Mouse (Mus musculus) intestine, postnatal 0 days (tissue): Measurements from ENCODE around the gene Trim3. TPM values are rescaled to one million over a fixed set of nuclear protein-coding genes. Genes with fewer than 3 reads are reported as not detected.

Experiments
- ATAC-seq: fragments of 200-750 bp; cut with Nextera tagmentation; 2 replicates; pipeline ENCODE4 v1.8.0; 2017; ENCODE audit warnings: mild to moderate bottlenecking, moderate TSS enrichment, moderate library complexity
- H3K27ac ChIP-seq: fragments of 300-500 bp; sonication (generic); 2 replicates; pipeline ENCODE4 v1.5.1; 2014; ENCODE audit warnings: mild to moderate bottlenecking, low read depth, low read length, moderate library complexity
- H3K27me3 ChIP-seq: fragments of 300-500 bp; sonication (generic); replicated peaks from 2 replicates; pipeline ENCODE4 v1.6.1; 2014; ENCODE audit warnings: low read length, mixed read lengths; ENCODE audit not compliant: control insufficient read depth, insufficient read depth
- H3K36me3 ChIP-seq: fragments of 300-500 bp; sonication (generic); 2 replicates; pipeline ENCODE4 v1.6.1; 2014; ENCODE audit warnings: mild to moderate bottlenecking, moderate library complexity; ENCODE audit not compliant: control insufficient read depth, insufficient read depth
- H3K4me1 ChIP-seq: fragments of 300-500 bp; sonication (generic); replicated peaks from 2 replicates; pipeline ENCODE4 v1.6.1; 2014; ENCODE audit warnings: antibody characterized with exemption, low read length, mixed read lengths; ENCODE audit not compliant: control insufficient read depth, insufficient read depth
- H3K4me2 ChIP-seq: fragments of 300-500 bp; sonication (generic); replicated peaks from 2 replicates; pipeline ENCODE4 v1.6.1; 2014; ENCODE audit warnings: low read depth, mild to moderate bottlenecking, moderate library complexity
- H3K4me3 ChIP-seq: fragments of 300-500 bp; sonication (generic); 2 replicates; pipeline ENCODE4 v1.5.1; 2014; ENCODE audit warnings: low read depth, low read length
- H3K9ac ChIP-seq: fragments of 300-500 bp; sonication (generic); 2 replicates; pipeline ENCODE4 v1.6.1; 2014; ENCODE audit warnings: mild to moderate bottlenecking, low read depth, low read length
- H3K9me3 ChIP-seq: fragments of 300-500 bp; sonication (generic); 2 replicates; pipeline ENCODE4 v1.6.1; 2016; ENCODE audit warnings: mixed run types; ENCODE audit not compliant: control insufficient read depth
- CTCF ChIP-seq: sonication (generic); IDR thresholded peaks from 2 replicates; pipeline ENCODE4 v1.5.1; 2016; ENCODE audit warnings: low read depth, mild to moderate bottlenecking, control low read depth, antibody characterized with exemption, moderate library complexity
- WGBS: fragments of 180-500 bp; shearing (Covaris S2); extraction: QIAGEN DNeasy Blood & Tissue Kit; methylation state at CpG from one replicate; pipeline ENCODE4 v1.1.7; 2014; 5-methylcytosine and 5-hydroxymethylcytosine counted together
- polyA plus RNA-seq: library from polyadenylated mRNA; unstranded; fragments of >200 nt; fragmentation: Nextera tagmentation; extraction: Ambion mirVana; gene quantifications from 2 replicates; pipeline ENCODE4 v1.2.1, GENCODE M21; 2015

Gene Trim3
- polyA plus RNA-seq, 1 experiment from 2014 or later = 7.4 TPM

GRCm38 (mm10) chr7:105578481-105578880 lies 54.9 kb downstream of the Trim3 start:
- Histone ChIP-seq H3K27me3 (no peaks in the 10 kb centered on the region), H3K4me1 (no peaks in the 10 kb centered on the region), H3K4me2 (no peak overlapping the region), H3K27ac (no peak overlapping the region), H3K9ac (no peak overlapping the region), H3K36me3 (no peaks in the 10 kb centered on the region), H3K9me3 (no peaks in the 10 kb centered on the region), H3K4me3 (no peak overlapping the region)
- no peak for ATAC-seq
- TF ChIP-seq CTCF = no peak
- 86% methylated on average over 2 of the region's 2 CpGs for WGBS

- Histone ChIP-seq H3K9me3 (no peaks in the 10 kb centered on the region), H3K4me2 (no peak overlapping the region), H3K9ac (no peak overlapping the region), H3K36me3 (no peaks in the 10 kb centered on the region), H3K4me3 (no peak overlapping the region), H3K27ac (no peak overlapping the region), H3K4me1 (no peaks in the 10 kb centered on the region), H3K27me3 (no peaks in the 10 kb centered on the region)
- no peak for TF ChIP-seq CTCF
- no peak for ATAC-seq
- WGBS = 90% methylated on average over 6 of the region's 6 CpGs
Measured at GRCm38 (mm10) chr7:105577377-105577871, 55.9 kb downstream of the Trim3 start.

GRCm38 (mm10) chr7:105576166-105576748 lies 57.1 kb downstream of the Trim3 start:
- no peak for TF ChIP-seq CTCF
- 58% methylated on average over 3 of the region's 3 CpGs for WGBS
- Histone ChIP-seq H3K4me2 (no peak overlapping the region), H3K27me3 (no peaks in the 10 kb centered on the region), H3K36me3 (no peaks in the 10 kb centered on the region), H3K9me3 (no peaks in the 10 kb centered on the region), H3K9ac (no peak overlapping the region), H3K4me3 (no peak overlapping the region), H3K4me1 (no peaks in the 10 kb centered on the region), H3K27ac (no peak overlapping the region)
- no peak for ATAC-seq

- no peak overlapping the region for H3K9ac ChIP-seq
- no peak for ATAC-seq
- no peak for TF ChIP-seq CTCF
- H3K27me3 ChIP-seq = no peaks in the 10 kb centered on the region
- no peaks in the 10 kb centered on the region for H3K36me3 ChIP-seq
- 90% methylated on average over 4 of the region's 4 CpGs for WGBS
- H3K9me3 ChIP-seq = no peaks in the 10 kb centered on the region
- no peaks in the 10 kb centered on the region for H3K4me1 ChIP-seq
- no peak overlapping the region for H3K27ac ChIP-seq
- H3K4me3 ChIP-seq = no peak overlapping the region
- no peak overlapping the region for H3K4me2 ChIP-seq
Measured at GRCm38 (mm10) chr7:105574537-105574936, 58.8 kb downstream of the Trim3 start.

GRCm38 (mm10) chr7:105572949-105573348 lies 60.4 kb downstream of the Trim3 start:
- Histone ChIP-seq H3K27ac (no peak overlapping the region), H3K4me2 (no peak overlapping the region), H3K36me3 (no peaks in the 10 kb centered on the region), H3K4me3 (no peak overlapping the region), H3K27me3 (no peaks in the 10 kb centered on the region), H3K9me3 (no peaks in the 10 kb centered on the region), H3K4me1 (no peaks in the 10 kb centered on the region), H3K9ac (no peak overlapping the region)
- no peak for TF ChIP-seq CTCF
- 94% methylated on average over 8 of the region's 8 CpGs for WGBS
- no peak for ATAC-seq

GRCm38 (mm10) chr7:105570756-105571155 lies 62.6 kb downstream of the Trim3 start:
- WGBS = 78% methylated on average over 4 of the region's 4 CpGs
- Histone ChIP-seq H3K9ac (no peak overlapping the region), H3K27me3 (no peaks in the 10 kb centered on the region), H3K9me3 (no peaks in the 10 kb centered on the region), H3K36me3 (no peaks in the 10 kb centered on the region), H3K4me2 (no peak overlapping the region), H3K4me1 (no peaks in the 10 kb centered on the region), H3K4me3 (no peak overlapping the region), H3K27ac (no peak overlapping the region)
- no peak for ATAC-seq
- no peak for TF ChIP-seq CTCF
